Mouse (Mus musculus): ENCODE data around the gene Fam208b. TPM values are rescaled to one million over a fixed set of nuclear protein-coding genes. Genes with fewer than 3 reads are reported as not detected.

Gene Fam208b
- polyA plus RNA-seq, 1 experiment from 2014 or later, result 23.2 TPM

GRCm38 (mm10) chr13:3633895-3634811 is 23.2 kb upstream of the Fam208b start, which contains the start of gene Asb13:
Gene Asb13, plus strand, starts transcription at chr13:3634032.
- Histone ChIP-seq H3K36me3 (no peaks in the 10 kb centered on the region), H3K4me1 (replicated peaks) (peaks cover 3% of the 10 kb centered on the region; the same call in 1 of the 2 replicates), H3K4me2 (replicated peaks) (peak within 1 kb of the TSS; percentile 72), H3K9me3 (peaks cover 4% of the 10 kb centered on the region; the same call in 1 of the 2 replicates), H3K27me3 (peaks cover 8% of the 10 kb centered on the region), H3K9ac (replicated peaks) (peak within 1 kb of the TSS; percentile 83), H3K27ac (peak within 1 kb of the TSS; percentile 51; the same call in 1 of the 2 replicates), H3K4me3 (replicated peaks) (peak within 1 kb of the TSS; percentile 72)
- ATAC-seq, result peak; percentile 96
- WGBS, result under 1% methylated on average over 47 of the region's 47 CpGs

- H3K9ac ChIP-seq (replicated peaks), result no peak overlapping the region
- H3K4me1 ChIP-seq (replicated peaks), result peaks cover 3% of the 10 kb centered on the region; the same call in 1 of the 2 replicates
- no peak for ATAC-seq
- 0 out of 2 replicates have a peak overlapping the region, but pooled peaks have one; percentile 72 for H3K4me2 ChIP-seq (replicated peaks)
- peaks cover 4% of the 10 kb centered on the region; the same call in 1 of the 2 replicates for H3K9me3 ChIP-seq
- 44% methylated on average over 6 of the region's 6 CpGs for WGBS
- no peak overlapping the region for H3K4me3 ChIP-seq (replicated peaks)
- H3K27ac ChIP-seq, result no peak overlapping the region
- no peaks in the 10 kb centered on the region for H3K36me3 ChIP-seq
- peaks cover 8% of the 10 kb centered on the region for H3K27me3 ChIP-seq
Measured at GRCm38 (mm10) chr13:3633131-3633530, 22.2 kb upstream of the Fam208b start.

DNA sequence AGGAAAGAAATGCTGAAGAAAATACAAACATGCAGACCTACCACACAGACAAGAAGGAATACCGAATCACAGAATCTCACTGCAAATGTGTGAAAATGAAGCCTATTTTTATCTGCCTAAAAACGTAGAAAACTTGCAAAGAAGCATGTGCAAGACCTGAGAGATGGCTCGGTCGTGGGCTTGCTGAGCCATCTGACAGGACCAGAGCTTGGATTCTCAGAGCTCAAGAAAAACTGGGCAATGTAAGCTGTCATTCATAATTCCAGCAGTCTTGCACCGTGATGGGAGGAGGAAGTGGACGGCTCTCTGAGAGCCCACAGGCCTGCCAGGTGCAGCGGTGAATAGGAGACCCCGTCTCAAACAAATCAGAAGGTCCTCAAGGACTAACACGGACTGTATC is 21.6 kb upstream of the Fam208b start:
- 92% methylated on average over 9 of the region's 9 CpGs for WGBS
- no peak for ATAC-seq
- H3K4me1 ChIP-seq (replicated peaks), result peaks cover 3% of the 10 kb centered on the region; the same call in 1 of the 2 replicates
- H3K9me3 ChIP-seq, result peaks cover 4% of the 10 kb centered on the region; the same call in 1 of the 2 replicates
- H3K27ac ChIP-seq, result no peak overlapping the region
- no peak overlapping the region for H3K4me2 ChIP-seq (replicated peaks)
- no peak overlapping the region for H3K9ac ChIP-seq (replicated peaks)
- H3K4me3 ChIP-seq (replicated peaks), result no peak overlapping the region
- no peaks in the 10 kb centered on the region for H3K36me3 ChIP-seq
- peaks cover 8% of the 10 kb centered on the region for H3K27me3 ChIP-seq

- ATAC-seq, result no peak
- H3K4me3 ChIP-seq (replicated peaks), result no peak overlapping the region
- no peaks in the 10 kb centered on the region for H3K36me3 ChIP-seq
- 38% methylated on average over 3 of the region's 3 CpGs for WGBS
- no peak overlapping the region for H3K27ac ChIP-seq
- H3K9ac ChIP-seq (replicated peaks), result no peak overlapping the region
- no peak overlapping the region for H3K4me2 ChIP-seq (replicated peaks)
- H3K27me3 ChIP-seq, result peaks cover 6% of the 10 kb centered on the region
- peaks cover 4% of the 10 kb centered on the region; the same call in 1 of the 2 replicates for H3K9me3 ChIP-seq
- no peaks in the 10 kb centered on the region for H3K4me1 ChIP-seq (replicated peaks)
Measured at GRCm38 (mm10) chr13:3628102-3628501, 17.2 kb upstream of the Fam208b start.

DNA sequence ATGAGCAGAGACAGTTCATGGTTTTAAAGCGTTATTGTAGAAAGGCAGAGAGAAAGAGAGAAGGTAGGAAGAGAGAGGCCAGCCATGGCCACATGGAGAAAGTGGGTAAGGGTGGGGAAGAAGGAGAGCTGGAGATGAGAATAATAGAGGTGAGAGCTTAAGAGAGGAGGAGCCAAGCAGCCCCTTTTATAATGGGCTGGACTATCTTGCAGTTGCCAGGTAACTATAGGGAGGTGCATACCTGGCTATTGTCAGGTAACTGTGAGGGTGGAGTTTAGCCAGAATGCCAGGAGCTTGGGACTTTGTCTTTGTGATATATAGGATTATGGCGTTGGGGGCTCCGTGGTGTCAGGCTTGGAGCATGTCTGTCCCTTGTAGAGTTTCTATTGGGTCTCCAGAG is 16.2 kb upstream of the Fam208b start:
- Histone ChIP-seq H3K4me1 (replicated peaks) (no peaks in the 10 kb centered on the region), H3K9ac (replicated peaks) (no peak overlapping the region), H3K27me3 (no peaks in the 10 kb centered on the region), H3K36me3 (no peaks in the 10 kb centered on the region), H3K27ac (no peak overlapping the region), H3K9me3 (peaks cover 4% of the 10 kb centered on the region; the same call in 1 of the 2 replicates), H3K4me3 (replicated peaks) (no peak overlapping the region), H3K4me2 (replicated peaks) (no peak overlapping the region)
- 63% methylated on average over 3 of the region's 3 CpGs for WGBS
- ATAC-seq, result no peak

DNA sequence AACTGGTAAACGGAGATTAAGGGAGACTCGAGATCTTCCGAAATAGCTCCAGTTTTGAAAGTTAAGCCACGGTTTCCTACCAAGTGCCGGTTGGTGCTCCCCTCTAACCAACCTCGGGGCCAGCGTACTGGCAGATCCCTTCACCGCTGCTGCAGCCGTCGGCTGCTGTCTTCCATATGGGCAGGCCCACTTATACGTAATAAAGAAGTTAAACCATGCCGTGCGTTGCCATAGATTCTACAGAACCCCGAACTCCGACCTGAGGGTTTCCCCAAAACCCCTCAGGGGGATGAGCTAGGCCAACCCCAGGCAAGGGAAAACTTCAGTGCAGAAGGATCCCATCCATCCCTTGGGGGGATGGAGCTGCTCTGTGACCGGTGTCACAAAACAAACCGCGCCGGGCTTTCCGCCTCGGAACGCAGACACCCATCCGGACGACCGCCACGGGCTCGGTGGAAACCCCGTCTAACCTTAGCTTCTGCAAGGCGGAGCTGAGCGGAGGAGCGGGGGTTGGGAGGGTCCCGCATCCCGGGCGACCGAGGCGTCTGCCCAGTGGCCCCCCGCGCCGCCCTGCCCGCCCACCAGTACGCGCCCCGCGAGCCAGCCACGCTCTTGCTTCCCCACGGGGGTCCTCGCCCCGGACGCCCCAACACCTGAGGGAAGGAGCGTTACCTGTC is 652 bp downstream of the Fam208b start:
- Histone ChIP-seq H3K4me3 (replicated peaks) (peak overlapping the region; percentile 86), H3K4me1 (replicated peaks) (peaks cover 9% of the 10 kb centered on the region), H3K9me3 (no peaks in the 10 kb centered on the region), H3K4me2 (replicated peaks) (peak overlapping the region; percentile 78), H3K27ac (peak overlapping the region; percentile 89), H3K9ac (replicated peaks) (peak overlapping the region; percentile 88), H3K36me3 (no peaks in the 10 kb centered on the region), H3K27me3 (peaks cover 5% of the 10 kb centered on the region; the same call in 1 of the 2 replicates)
- 1% methylated on average over 50 of the region's 50 CpGs for WGBS
- ATAC-seq, result no peak; the same call in none of the 2 replicates

DNA sequence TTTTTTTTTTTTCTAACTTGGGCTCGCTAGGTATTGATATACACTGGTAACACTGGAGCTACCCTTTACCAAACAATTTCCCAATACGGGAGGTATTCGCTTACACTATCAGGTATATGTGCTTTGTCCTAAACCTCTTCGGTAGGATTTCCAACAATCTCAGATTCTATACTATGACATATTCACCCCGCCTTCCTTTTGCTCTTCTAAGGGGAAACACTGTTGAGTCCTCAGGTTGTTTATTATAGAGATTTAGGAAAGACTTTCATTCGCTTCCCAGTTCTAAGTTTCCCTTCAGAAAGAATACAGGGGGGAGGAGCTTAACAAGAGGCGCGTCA is 1.2 kb downstream of the Fam208b start:
- H3K4me2 ChIP-seq (replicated peaks), result peak overlapping the region; percentile 78
- peaks cover 5% of the 10 kb centered on the region; the same call in 1 of the 2 replicates for H3K27me3 ChIP-seq
- H3K9me3 ChIP-seq, result no peaks in the 10 kb centered on the region
- no peaks in the 10 kb centered on the region for H3K36me3 ChIP-seq
- peak overlapping the region; percentile 86 for H3K4me3 ChIP-seq (replicated peaks)
- no peak overlapping the region for H3K27ac ChIP-seq
- H3K9ac ChIP-seq (replicated peaks), result peak overlapping the region; percentile 88
- WGBS, result 28% methylated on average over 8 of the region's 8 CpGs
- H3K4me1 ChIP-seq (replicated peaks), result peaks cover 9% of the 10 kb centered on the region
- no peak for ATAC-seq

- H3K36me3 ChIP-seq, result peaks cover 57% of the 10 kb centered on the region
Measured at GRCm38 (mm10) chr13:3596232-3596631, 14.7 kb downstream of the Fam208b start.

GRCm38 (mm10) chr13:3594311-3594710 is 16.6 kb downstream of the Fam208b start:
- Histone ChIP-seq H3K27me3 (no peaks in the 10 kb centered on the region), H3K4me2 (replicated peaks) (no peak overlapping the region), H3K4me3 (replicated peaks) (no peak overlapping the region), H3K4me1 (replicated peaks) (no peaks in the 10 kb centered on the region), H3K9me3 (no peaks in the 10 kb centered on the region), H3K9ac (replicated peaks) (no peak overlapping the region), H3K27ac (no peak overlapping the region), H3K36me3 (peaks cover 66% of the 10 kb centered on the region)
- 92% methylated on average over 1 of the region's 1 CpGs for WGBS
- ATAC-seq, result no peak

More at GRCm38 (mm10) chr13:3596232-3596631, 14.7 kb downstream of the Fam208b start:
- Histone ChIP-seq H3K4me1 (replicated peaks) (no peaks in the 10 kb centered on the region), H3K9me3 (no peaks in the 10 kb centered on the region), H3K27me3 (no peaks in the 10 kb centered on the region), H3K4me3 (replicated peaks) (no peak overlapping the region), H3K27ac (no peak overlapping the region), H3K9ac (replicated peaks) (no peak overlapping the region), H3K4me2 (replicated peaks) (no peak overlapping the region)
- no peak for ATAC-seq
- WGBS, result 99% methylated on average over 6 of the region's 6 CpGs

GRCm38 (mm10) chr13:3590789-3591188 is 20.1 kb downstream of the Fam208b start:
- H3K4me3 ChIP-seq (replicated peaks), result no peak overlapping the region
- H3K4me2 ChIP-seq (replicated peaks), result no peak overlapping the region
- 83% methylated on average over 3 of the region's 3 CpGs for WGBS
- H3K27me3 ChIP-seq, result no peaks in the 10 kb centered on the region
- H3K9me3 ChIP-seq, result no peaks in the 10 kb centered on the region
- H3K9ac ChIP-seq (replicated peaks), result no peak overlapping the region
- H3K36me3 ChIP-seq, result peaks cover 59% of the 10 kb centered on the region
- no peak for ATAC-seq
- no peak overlapping the region for H3K27ac ChIP-seq
- no peaks in the 10 kb centered on the region for H3K4me1 ChIP-seq (replicated peaks)

- peaks cover 60% of the 10 kb centered on the region for H3K36me3 ChIP-seq
- 91% methylated on average over 2 of the region's 2 CpGs for WGBS
- ATAC-seq, result no peak
Measured at GRCm38 (mm10) chr13:3563953-3564352, 47.0 kb downstream of the Fam208b start.

GRCm38 (mm10) chr13:3563130-3563529 is 47.8 kb downstream of the Fam208b start:
- 98% methylated on average over 1 of the region's 1 CpGs for WGBS
- H3K36me3 ChIP-seq, result peaks cover 58% of the 10 kb centered on the region

More at GRCm38 (mm10) chr13:3563953-3564352, 47.0 kb downstream of the Fam208b start:
- H3K9ac ChIP-seq (replicated peaks), result no peak overlapping the region
- H3K4me1 ChIP-seq (replicated peaks), result no peaks in the 10 kb centered on the region
- no peak overlapping the region for H3K27ac ChIP-seq
- H3K27me3 ChIP-seq, result no peaks in the 10 kb centered on the region
- no peak overlapping the region for H3K4me3 ChIP-seq (replicated peaks)
- H3K9me3 ChIP-seq, result no peaks in the 10 kb centered on the region
- no peak overlapping the region for H3K4me2 ChIP-seq (replicated peaks)

More at GRCm38 (mm10) chr13:3563130-3563529, 47.8 kb downstream of the Fam208b start:
- Histone ChIP-seq H3K4me2 (replicated peaks) (no peak overlapping the region), H3K27me3 (no peaks in the 10 kb centered on the region), H3K4me3 (replicated peaks) (no peak overlapping the region), H3K27ac (no peak overlapping the region), H3K9ac (replicated peaks) (no peak overlapping the region), H3K9me3 (no peaks in the 10 kb centered on the region), H3K4me1 (replicated peaks) (no peaks in the 10 kb centered on the region)
- ATAC-seq, result no peak
